Mouse (Mus musculus) effector memory CD4-positive, alpha-beta T cell, adult 5 months (primary cell): Measurements from ENCODE around the gene Fas. TPM values are rescaled to one million over a fixed set of nuclear protein-coding genes. Genes with fewer than 3 reads are reported as not detected.

Source experiments
- polyA plus RNA-seq: library from polyadenylated mRNA; unstranded; fragments of 100-300 nt; shearing (Covaris generic); gene quantifications from one replicate; pipeline ENCODE4 v1.2.1, GENCODE M21; 2017

The Fas gene
- 76.3 TPM for polyA plus RNA-seq

DNA sequence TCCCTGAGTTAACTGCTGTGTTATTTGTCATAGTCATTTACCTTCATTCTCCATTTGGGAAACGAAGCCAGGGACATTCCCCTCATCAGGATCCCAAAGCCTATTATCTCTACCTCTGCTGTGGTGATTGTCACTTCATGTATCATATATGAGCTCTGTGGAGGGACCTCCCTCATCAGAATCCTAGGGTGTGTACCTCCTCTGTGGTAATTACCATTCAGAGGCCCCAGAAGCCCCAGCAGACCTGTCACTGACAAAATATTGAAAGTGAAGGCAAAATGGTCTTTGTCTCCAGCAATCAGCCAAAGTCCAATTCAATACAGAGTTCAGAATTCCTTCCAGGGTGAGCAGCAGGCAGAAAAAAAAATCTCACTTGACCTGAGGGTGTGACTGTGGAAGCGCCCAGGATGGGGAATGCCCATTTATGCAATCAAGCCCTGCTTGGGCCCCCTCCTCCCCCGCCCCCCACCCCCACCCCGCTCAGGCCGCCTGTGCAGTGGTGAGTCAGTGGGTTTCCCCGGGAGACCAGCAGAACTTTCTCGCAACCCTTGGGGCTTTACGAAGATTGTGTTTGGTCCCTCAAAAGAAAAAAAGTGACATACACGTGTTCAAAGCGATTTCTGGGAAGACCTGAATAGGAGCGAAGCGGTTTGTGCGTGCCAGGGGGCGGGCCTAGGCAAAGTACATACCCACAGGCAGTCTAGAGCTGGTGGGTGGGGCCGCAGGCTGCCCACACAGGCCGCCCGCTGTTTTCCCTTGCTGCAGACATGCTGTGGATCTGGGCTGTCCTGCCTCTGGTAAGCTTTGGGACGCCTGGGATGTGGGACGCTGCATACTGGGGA, at the start of gene Fas:
Gene Fas (plus strand): TSS at position 719 of the 842 bp plus-strand sequence.

DNA sequence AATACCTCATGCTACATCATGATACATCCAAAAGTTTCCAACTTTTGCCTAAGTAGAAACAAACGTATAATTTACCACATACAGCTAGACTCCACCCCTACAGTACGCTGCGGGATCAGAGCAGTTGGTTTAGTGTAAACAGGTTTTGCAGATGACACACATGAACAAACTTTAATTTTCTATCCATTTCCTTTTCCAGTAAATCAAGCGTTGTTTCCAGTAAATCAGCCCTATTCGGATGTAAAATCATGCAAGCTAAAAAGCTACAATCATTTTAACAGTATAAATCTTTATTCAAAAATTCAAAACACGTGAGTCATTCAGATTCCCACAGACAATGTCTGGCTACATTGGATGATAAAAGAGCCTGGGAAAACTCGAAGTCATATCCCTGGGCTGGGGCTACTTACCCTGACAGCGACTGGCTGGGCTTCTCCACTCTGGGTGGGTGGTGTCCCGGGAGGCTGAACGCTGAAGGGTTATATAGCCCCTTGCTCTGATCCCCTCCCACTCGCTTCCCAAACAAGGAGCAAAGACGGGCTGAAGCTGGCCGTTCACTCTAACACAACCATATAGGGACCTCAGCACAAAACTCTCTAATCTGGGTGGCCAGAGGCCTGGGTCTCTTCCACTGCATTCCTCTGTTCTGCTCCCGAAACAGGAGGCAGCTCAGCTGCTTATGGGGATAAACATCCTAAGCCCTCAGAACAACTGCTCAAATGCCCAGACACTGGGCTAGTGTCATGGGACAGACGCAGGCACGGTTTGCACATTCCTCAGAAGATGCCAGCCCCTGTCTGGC, 35.4 kb upstream of the Fas start, which contains the start of gene Acta2:
Gene Acta2 (minus strand): TSS at position 711 of the 802 bp plus-strand sequence.

Other genes with a start within 250 kb of the Fas start
- not detected for gene Lipn, start 223.3 kb upstream of the Fas start, polyA plus RNA-seq
- gene Lipm, start 189.7 kb upstream of the Fas start, polyA plus RNA-seq = not detected
- gene Ankrd22, start 124.6 kb upstream of the Fas start, polyA plus RNA-seq = not detected
- 55.6 TPM for gene Stambpl1, start 98.4 kb upstream of the Fas start, polyA plus RNA-seq
- gene Acta2, start 35.1 kb upstream of the Fas start, polyA plus RNA-seq = 0.66 TPM
- not detected for gene Ch25h, start 184.5 kb downstream of the Fas start, polyA plus RNA-seq
- gene Lipa, start 236.8 kb downstream of the Fas start, polyA plus RNA-seq = 57.2 TPM